Mouse (Mus musculus) kidney, embryonic 15.5 days (tissue): ENCODE data around the gene Trmt61a. TPM values are rescaled to one million over a fixed set of nuclear protein-coding genes. Genes with fewer than 3 reads are reported as not detected.
"Not testable (repeated sequence)": the region's sequence is repeated elsewhere in the genome, so short reads cannot be mapped to it uniquely, and the experiment has no call there.

Experiments
- ATAC-seq: fragments of 200-750 bp; cut with Nextera tagmentation; replicated peaks from 2 replicates; pipeline ENCODE4 v1.8.0; 2017; ENCODE audit warnings: moderate TSS enrichment; ENCODE audit not compliant: low FRiP score
- H3K27ac ChIP-seq: fragments of 300-500 bp; sonication (generic); 2 replicates; pipeline ENCODE4 v1.5.1; 2015; ENCODE audit warnings: mild to moderate bottlenecking, inconsistent platforms
- H3K27me3 ChIP-seq: fragments of 300-500 bp; sonication (generic); 2 replicates; pipeline ENCODE4 v1.6.1; 2015; ENCODE audit warnings: inconsistent platforms
- H3K36me3 ChIP-seq: fragments of 300-500 bp; sonication (generic); 2 replicates; pipeline ENCODE4 v1.6.1; 2015; ENCODE audit warnings: inconsistent platforms
- H3K4me1 ChIP-seq: fragments of 300-500 bp; sonication (generic); 2 replicates; pipeline ENCODE4 v1.6.1; 2015; ENCODE audit warnings: inconsistent platforms
- H3K4me2 ChIP-seq: fragments of 300-500 bp; sonication (generic); 2 replicates; pipeline ENCODE4 v1.6.1; 2015; ENCODE audit warnings: moderate library complexity, mild to moderate bottlenecking, inconsistent platforms
- H3K4me3 ChIP-seq: fragments of 300-500 bp; sonication (generic); replicated peaks from 2 replicates; pipeline ENCODE4 v1.5.1; 2015; ENCODE audit warnings: mild to moderate bottlenecking, inconsistent platforms
- H3K9ac ChIP-seq: fragments of 300-500 bp; sonication (generic); 2 replicates; pipeline ENCODE4 v1.6.1; 2015; ENCODE audit warnings: mild to moderate bottlenecking, inconsistent platforms
- H3K9me3 ChIP-seq: fragments of 300-500 bp; sonication (generic); replicated peaks from 2 replicates; pipeline ENCODE4 v1.6.1; 2016; ENCODE audit warnings: inconsistent platforms
- WGBS: fragments of 180-500 bp; shearing (Covaris S2); methylation state at CpG from one replicate; pipeline ENCODE4 v1.1.7; 2015; ENCODE audit warnings: mixed read lengths; 5-methylcytosine and 5-hydroxymethylcytosine counted together
- polyA plus RNA-seq: library from polyadenylated mRNA; unstranded; fragments of >200 nt; fragmentation: Nextera tagmentation; extraction: Ambion mirVana; gene quantifications from 2 replicates; pipeline ENCODE4 v1.2.1, GENCODE M21; 2015

The Trmt61a gene
- polyA plus RNA-seq = 10.7 and 12.8 TPM in 2 replicates

- H3K9ac ChIP-seq = peak within 1 kb of the TSS; percentile 75
- H3K4me1 ChIP-seq = peaks cover 26% of the 10 kb centered on the region
- peak; percentile 88 for ATAC-seq
- H3K27me3 ChIP-seq = peaks cover 27% of the 10 kb centered on the region
- peak within 1 kb of the TSS; percentile 98 for H3K27ac ChIP-seq
- under 1% methylated on average over 51 of the region's 51 CpGs for WGBS
- H3K4me2 ChIP-seq = peak within 1 kb of the TSS; percentile 87
- peaks cover 30% of the 10 kb centered on the region for H3K36me3 ChIP-seq
- H3K4me3 ChIP-seq = peak within 1 kb of the TSS; percentile 67
- no peaks in the 10 kb centered on the region for H3K9me3 ChIP-seq
Observed at GRCm38 (mm10) chr12:111677882-111678669, at the start of gene Trmt61a. TSS of gene Trmt61a (plus strand) at chr12:111678105.

DNA sequence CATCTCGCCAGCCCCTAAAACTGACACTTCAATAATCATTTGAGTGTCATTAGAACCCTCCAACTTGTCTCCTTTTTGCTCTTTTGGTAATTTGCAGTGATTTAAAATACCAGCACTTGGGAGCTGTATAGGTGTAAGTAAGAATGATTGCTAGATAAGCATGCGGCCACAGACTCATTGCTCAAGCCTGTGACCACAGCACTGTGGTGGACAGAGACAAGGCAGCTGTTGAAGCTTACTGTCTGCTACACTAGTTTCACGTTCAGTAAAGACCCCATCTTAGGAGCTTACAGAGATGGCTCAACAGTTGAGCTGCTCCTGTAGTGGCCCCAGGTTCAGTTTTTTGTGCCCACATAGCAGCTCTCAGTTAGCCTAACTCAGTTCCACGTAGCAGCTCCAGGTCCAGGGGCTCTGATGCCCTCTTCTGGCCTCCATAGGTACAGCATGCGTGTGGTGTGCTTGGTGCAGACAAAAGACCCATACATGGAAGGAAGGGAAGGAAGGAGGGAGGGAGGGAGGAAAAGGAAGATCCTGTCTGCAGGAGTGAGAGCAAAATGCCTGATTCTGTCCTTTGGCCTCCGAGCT is 29.8 kb upstream of the Trmt61a start:
- Histone ChIP-seq H3K4me3 (no peak overlapping the region), H3K27ac (no peak overlapping the region), H3K27me3 (no peaks in the 10 kb centered on the region), H3K4me1 (no peaks in the 10 kb centered on the region), H3K36me3 (peaks cover 96% of the 10 kb centered on the region), H3K9ac (no peak overlapping the region), H3K4me2 (no peak overlapping the region), H3K9me3 (no peaks in the 10 kb centered on the region)
- 60% methylated on average over 6 of the region's 6 CpGs for WGBS
- ATAC-seq = no peak; the same call in 1 of the 2 replicates

- 87% methylated on average over 3 of the region's 3 CpGs for WGBS
- H3K36me3 ChIP-seq = peaks cover 92% of the 10 kb centered on the region
Observed at GRCm38 (mm10) chr12:111652953-111653352, 25.0 kb upstream of the Trmt61a start.

GRCm38 (mm10) chr12:111653434-111653833 is 24.5 kb upstream of the Trmt61a start:
- Histone ChIP-seq H3K36me3 (peaks cover 90% of the 10 kb centered on the region), H3K27ac (no peak overlapping the region), H3K9me3 (no peaks in the 10 kb centered on the region), H3K4me3 (no peak overlapping the region), H3K4me2 (no peak overlapping the region), H3K27me3 (no peaks in the 10 kb centered on the region), H3K9ac (no peak overlapping the region), H3K4me1 (no peaks in the 10 kb centered on the region)
- ATAC-seq = no peak
- WGBS = 32% methylated on average over 3 of the region's 3 CpGs

More at GRCm38 (mm10) chr12:111652953-111653352, 25.0 kb upstream of the Trmt61a start:
- ATAC-seq = no peak
- no peaks in the 10 kb centered on the region for H3K9me3 ChIP-seq
- no peaks in the 10 kb centered on the region for H3K4me1 ChIP-seq
- no peak overlapping the region for H3K27ac ChIP-seq
- no peak overlapping the region for H3K9ac ChIP-seq
- H3K4me3 ChIP-seq = no peak overlapping the region
- no peak overlapping the region for H3K4me2 ChIP-seq
- H3K27me3 ChIP-seq = no peaks in the 10 kb centered on the region

- Histone ChIP-seq H3K9ac (no peak overlapping the region), H3K4me2 (no peak overlapping the region), H3K36me3 (peaks cover 90% of the 10 kb centered on the region), H3K27me3 (no peaks in the 10 kb centered on the region), H3K9me3 (no peaks in the 10 kb centered on the region), H3K4me3 (no peak overlapping the region), H3K4me1 (no peaks in the 10 kb centered on the region), H3K27ac (no peak overlapping the region)
- no peak for ATAC-seq
- 81% methylated on average over 11 of the region's 11 CpGs for WGBS
Observed at GRCm38 (mm10) chr12:111655695-111656094, 22.2 kb upstream of the Trmt61a start.

- no peak overlapping the region for H3K27ac ChIP-seq
- H3K36me3 ChIP-seq = peaks cover 74% of the 10 kb centered on the region
- 96% methylated on average over 4 of the region's 4 CpGs for WGBS
- H3K9ac ChIP-seq = no peak overlapping the region
- no peak overlapping the region for H3K4me3 ChIP-seq
- ATAC-seq = no peak
- H3K4me2 ChIP-seq = no peak overlapping the region
- H3K27me3 ChIP-seq = no peaks in the 10 kb centered on the region
- H3K4me1 ChIP-seq = peaks cover 14% of the 10 kb centered on the region
- no peaks in the 10 kb centered on the region for H3K9me3 ChIP-seq
Observed at GRCm38 (mm10) chr12:111659331-111659730, 18.6 kb upstream of the Trmt61a start.

DNA sequence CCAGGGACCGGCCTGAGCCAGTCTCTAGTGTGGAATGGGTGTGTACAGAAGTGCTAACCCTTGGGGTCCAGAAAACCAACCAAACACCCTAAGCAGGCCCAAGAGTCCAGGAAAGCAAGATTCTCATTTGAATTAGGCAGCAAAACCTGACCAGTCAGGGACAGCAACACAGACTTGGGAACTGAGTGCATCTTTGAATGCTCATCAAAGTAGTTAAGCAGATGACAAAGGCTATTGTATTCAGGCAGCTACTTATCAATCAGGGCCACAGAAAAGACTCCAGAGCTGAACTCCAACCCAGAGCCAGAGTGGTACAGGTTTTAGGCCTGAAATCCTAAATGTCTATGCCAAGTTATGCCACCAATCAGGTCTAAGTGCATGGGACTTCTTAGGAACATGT is 17.3 kb upstream of the Trmt61a start:
- Histone ChIP-seq H3K36me3 (peaks cover 61% of the 10 kb centered on the region), H3K4me1 (peaks cover 25% of the 10 kb centered on the region), H3K27ac (no peak overlapping the region), H3K9ac (no peak overlapping the region), H3K4me2 (no peak overlapping the region), H3K4me3 (no peak overlapping the region), H3K9me3 (no peaks in the 10 kb centered on the region), H3K27me3 (no peaks in the 10 kb centered on the region)
- WGBS = 92% methylated on average over 1 of the region's 1 CpGs
- no peak for ATAC-seq

DNA sequence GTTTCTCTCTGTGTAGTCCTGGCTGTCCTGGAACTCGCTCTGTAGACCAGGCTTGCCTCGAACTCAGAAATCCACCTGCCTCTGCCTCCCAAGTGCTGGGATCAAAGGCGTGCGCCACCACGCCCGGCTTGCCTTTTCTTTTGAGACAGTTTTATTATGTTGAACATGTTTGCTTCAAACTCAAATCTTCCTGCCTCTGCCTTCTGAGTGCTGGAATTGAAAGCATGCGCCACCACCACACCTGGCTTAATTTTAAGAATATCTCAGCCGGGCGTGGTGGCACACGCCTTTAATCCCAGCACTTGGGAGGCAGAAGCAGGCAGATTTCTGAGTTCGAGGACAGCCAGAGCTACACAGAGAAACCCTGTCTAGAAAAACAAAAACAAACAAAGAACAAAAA is 16.4 kb upstream of the Trmt61a start:
- H3K27ac ChIP-seq, H3K9me3 ChIP-seq, H3K4me2 ChIP-seq, H3K9ac ChIP-seq, ATAC-seq, H3K27me3 ChIP-seq, H3K4me3 ChIP-seq: not testable (repeated sequence)
- WGBS = 97% methylated on average over 11 of the region's 11 CpGs
- peaks cover 25% of the 10 kb centered on the region for H3K4me1 ChIP-seq
- H3K36me3 ChIP-seq = peaks cover 52% of the 10 kb centered on the region

DNA sequence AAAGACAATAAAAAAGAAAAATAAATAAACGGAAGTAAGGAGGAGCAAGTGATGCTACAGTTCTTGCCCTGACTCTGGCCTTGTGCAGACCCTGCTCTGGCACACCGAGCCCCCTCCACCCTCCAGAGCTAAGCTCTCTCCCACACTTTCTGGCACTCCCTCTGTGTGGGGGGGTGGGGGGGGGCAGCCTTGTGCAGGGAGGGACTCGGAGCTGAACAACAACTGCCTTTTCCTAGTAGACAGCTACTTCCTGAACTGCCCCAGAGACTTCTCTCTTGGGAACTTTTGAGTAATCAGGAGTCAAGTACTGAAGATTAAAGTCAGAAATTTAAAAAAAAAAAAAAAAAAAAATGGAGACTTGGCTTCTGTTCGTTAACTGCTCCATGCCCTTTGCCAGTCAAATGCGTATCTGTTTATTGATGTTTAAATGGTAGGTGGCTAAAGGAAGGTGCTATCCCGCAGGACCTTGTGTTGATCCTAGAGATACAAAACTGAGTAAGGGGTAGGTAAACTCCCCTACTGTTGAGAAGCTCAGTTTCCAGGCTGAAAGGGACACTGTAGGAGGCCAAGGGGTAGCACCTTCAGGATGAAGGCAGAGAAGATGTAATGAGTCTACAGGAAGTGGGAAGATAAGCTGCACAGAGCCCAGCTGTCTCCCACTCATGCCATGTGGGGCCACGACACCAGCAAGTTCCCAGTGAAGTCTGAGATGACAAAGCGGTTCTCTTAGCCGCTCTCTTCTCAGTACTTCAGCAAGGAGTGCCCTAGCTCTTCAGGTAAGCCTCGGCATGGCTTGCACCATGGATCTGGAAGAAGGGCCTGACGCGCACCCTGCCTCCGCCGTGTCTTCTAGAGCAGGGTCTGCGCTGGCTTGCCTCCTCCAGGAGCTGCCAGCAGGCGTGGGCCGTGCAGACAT is 14.4 kb upstream of the Trmt61a start:
- whole genome bisulfite sequencing = 47% methylated on average over 17 of the region's 17 CpGs

GRCm38 (mm10) chr12:111664144-111664634 is 13.7 kb upstream of the Trmt61a start:
- peaks cover 28% of the 10 kb centered on the region; the same call in 1 of the 2 replicates for H3K36me3 ChIP-seq
- H3K4me3 ChIP-seq = no peak overlapping the region
- H3K27ac ChIP-seq = peak overlapping the region; percentile 92
- peak; percentile 83 for ATAC-seq
- H3K4me2 ChIP-seq = peak overlapping the region; percentile 23; the same call in 1 of the 2 replicates
- H3K9ac ChIP-seq = no peak overlapping the region
- no peaks in the 10 kb centered on the region for H3K9me3 ChIP-seq
- 14% methylated on average over 6 of the region's 6 CpGs for WGBS
- H3K4me1 ChIP-seq = peaks cover 33% of the 10 kb centered on the region
- H3K27me3 ChIP-seq = no peaks in the 10 kb centered on the region

More for the DNA sequence above, 14.4 kb upstream of the Trmt61a start:
- Histone ChIP-seq H3K27me3 (no peaks in the 10 kb centered on the region), H3K9ac (no peak overlapping the region), H3K27ac (peak overlapping the region; percentile 92), H3K9me3 (no peaks in the 10 kb centered on the region), H3K4me1 (peaks cover 26% of the 10 kb centered on the region), H3K4me2 (peak overlapping the region; percentile 23; the same call in 1 of the 2 replicates), H3K36me3 (peaks cover 35% of the 10 kb centered on the region; the same call in 1 of the 2 replicates), H3K4me3 (no peak overlapping the region)
- ATAC-seq = no peak; the same call in 1 of the 2 replicates

GRCm38 (mm10) chr12:111665041-111665880 is 12.6 kb upstream of the Trmt61a start:
- H3K9me3 ChIP-seq = no peaks in the 10 kb centered on the region
- peaks cover 17% of the 10 kb centered on the region; the same call in 1 of the 2 replicates for H3K36me3 ChIP-seq
- WGBS = 75% methylated on average over 13 of the region's 13 CpGs
- peak overlapping the region; percentile 92; the same call in 1 of the 2 replicates for H3K27ac ChIP-seq
- no peak overlapping the region for H3K4me3 ChIP-seq
- H3K4me1 ChIP-seq = peaks cover 44% of the 10 kb centered on the region
- H3K27me3 ChIP-seq = peaks cover 7% of the 10 kb centered on the region
- ATAC-seq = no peak
- no peak overlapping the region for H3K9ac ChIP-seq
- H3K4me2 ChIP-seq = no peak overlapping the region
